Mouse (Mus musculus) megakaryocyte progenitor cell, adult 5-6 weeks (primary cell): ENCODE data around the gene Hes7. TPM values are rescaled to one million over a fixed set of nuclear protein-coding genes. Genes with fewer than 3 reads are reported as not detected.
A peak's percentile ranks its signal among the peaks of the same experiment; 100 is the strongest.

Experiments
- ATAC-seq: replicated peaks from 2 replicates; pipeline ENCODE4 v1.8.0; 2016; ENCODE audit warnings: mild to moderate bottlenecking, moderate TSS enrichment, inconsistent platforms; ENCODE audit not compliant: poor library complexity
- total RNA-seq, 2 experiments: library from RNA; stranded (forward) in 1 of 2; stranded (reverse) in 1 of 2; fragments of 157-497, 149-512 nt in 1 of 2; fragments of 200-1000 nt in 1 of 2; gene quantifications; 2 replicates each; pipeline versions ENCODE4 v1.2.3 to v1.2.4; 2015 to 2017

Gene Hes7
- total RNA-seq (2015) (not detected in 2 replicates), total RNA-seq (2017) (not detected in 2 replicates)

- ATAC-seq = no peak
Measured at GRCm38 (mm10) chr11:69120221-69121000, at the start of gene Hes7. Gene Hes7, plus strand, starts transcription at chr11:69120404.

- peak; percentile 52 for ATAC-seq
Measured at GRCm38 (mm10) chr11:69070590-69071222, 49.5 kb upstream of the Hes7 start, which contains the start of gene Tmem107. Gene Tmem107, plus strand, starts transcription at chr11:69070806.

- ATAC-seq = no peak
Measured at GRCm38 (mm10) chr11:69071262-69071661, 48.9 kb upstream of the Hes7 start.

- ATAC-seq = no peak
Measured at GRCm38 (mm10) chr11:69072234-69072633, 48.0 kb upstream of the Hes7 start.

GRCm38 (mm10) chr11:69072666-69073064 lies 47.5 kb upstream of the Hes7 start:
- no peak for ATAC-seq

- ATAC-seq = peak; percentile 68
Measured at GRCm38 (mm10) chr11:69073065-69073888, 46.9 kb upstream of the Hes7 start.

- peak; percentile 15 for ATAC-seq
Measured at GRCm38 (mm10) chr11:69073951-69074775, 46.0 kb upstream of the Hes7 start.

- no peak for ATAC-seq
Measured at GRCm38 (mm10) chr11:69074776-69075069, 45.5 kb upstream of the Hes7 start.

GRCm38 (mm10) chr11:69075764-69076479 lies 44.3 kb upstream of the Hes7 start:
- ATAC-seq = no peak

- ATAC-seq = no peak
Measured at GRCm38 (mm10) chr11:69076572-69076971, 43.6 kb upstream of the Hes7 start.

- ATAC-seq = no peak
Measured at GRCm38 (mm10) chr11:69077316-69077715, 42.9 kb upstream of the Hes7 start.

- no peak for ATAC-seq
Measured at GRCm38 (mm10) chr11:69078041-69078440, 42.2 kb upstream of the Hes7 start.

- ATAC-seq = peak; percentile 60
Measured at GRCm38 (mm10) chr11:69078805-69079438, 41.3 kb upstream of the Hes7 start.

GRCm38 (mm10) chr11:69080102-69080854 lies 39.9 kb upstream of the Hes7 start:
- ATAC-seq = no peak

GRCm38 (mm10) chr11:69080855-69081222 lies 39.4 kb upstream of the Hes7 start:
- ATAC-seq = no peak

GRCm38 (mm10) chr11:69081613-69082012 lies 38.6 kb upstream of the Hes7 start:
- ATAC-seq = no peak

GRCm38 (mm10) chr11:69085608-69086007 lies 34.6 kb upstream of the Hes7 start:
- no peak for ATAC-seq

GRCm38 (mm10) chr11:69086390-69086789 lies 33.8 kb upstream of the Hes7 start:
- no peak for ATAC-seq

- no peak for ATAC-seq
Measured at GRCm38 (mm10) chr11:69087082-69087481, 33.1 kb upstream of the Hes7 start.
